Mouse (Mus musculus): Measurements from ENCODE around the gene Cryba2. TPM values are rescaled to one million over a fixed set of nuclear protein-coding genes. Genes with fewer than 3 reads are reported as not detected.

The Cryba2 gene
- polyA plus RNA-seq, 1 experiment from 2014 or later: not detected

MicroRNAs encoded within 50 kb of the gene (microRNA counts, 519-probe panel; counts per million panel counts)
- microRNA mmu-miR-375: 2,582 counts per million, percentile 48 among the panel's probes with 10 or more counts

Small RNA genes within 50 kb of the gene (microRNA-seq; reads per million reads assigned to microRNA genes)
- gene Mir375: 2,653 reads per million, percentile 85 among the genes with 10 or more reads in this experiment

Other genes starting within 250 kb of the Cryba2 start
- 3.7 and 4.5 TPM in 2 replicates for gene Ttll4, start 231.4 kb downstream of the Cryba2 start, polyA plus RNA-seq (2015; fragmentation: Nextera tagmentation; extraction: Ambion mirVana)
- 5.8 TPM in 2 replicates for gene Cyp27a1, start 179.6 kb downstream of the Cryba2 start, polyA plus RNA-seq (2015; fragmentation: Nextera tagmentation; extraction: Ambion mirVana)
- gene Prkag3, start 143.9 kb downstream of the Cryba2 start, polyA plus RNA-seq (2015; fragmentation: Nextera tagmentation; extraction: Ambion mirVana): 0.05 and 0.20 TPM in 2 replicates
- 0.09 TPM in 1 of 2 replicates, not detected in the other for gene Wnt6, start 121.3 kb downstream of the Cryba2 start, polyA plus RNA-seq (2015; fragmentation: Nextera tagmentation; extraction: Ambion mirVana)
- not detected in 2 replicates for gene Wnt10a, start 101.6 kb downstream of the Cryba2 start, polyA plus RNA-seq (2015; fragmentation: Nextera tagmentation; extraction: Ambion mirVana)
- gene Cdk5r2, start 38.2 kb downstream of the Cryba2 start, polyA plus RNA-seq (2015; fragmentation: Nextera tagmentation; extraction: Ambion mirVana): not detected in 2 replicates
- gene Fev, start 7.7 kb downstream of the Cryba2 start, polyA plus RNA-seq (2015; fragmentation: Nextera tagmentation; extraction: Ambion mirVana): 0.09 TPM in 1 of 2 replicates, not detected in the other
- not detected in 2 replicates for gene Cfap65, start 42.5 kb upstream of the Cryba2 start, polyA plus RNA-seq (2015; fragmentation: Nextera tagmentation; extraction: Ambion mirVana)
- 2.4 and 3.1 TPM in 2 replicates for gene Ihh, start 58.5 kb upstream of the Cryba2 start, polyA plus RNA-seq (2015; fragmentation: Nextera tagmentation; extraction: Ambion mirVana)
- 5.8 and 6.2 TPM in 2 replicates for gene Nhej1, start 232.1 kb upstream of the Cryba2 start, polyA plus RNA-seq (2015; fragmentation: Nextera tagmentation; extraction: Ambion mirVana)
- 2.1 and 2.3 TPM in 2 replicates for gene Slc23a3, start 240.7 kb upstream of the Cryba2 start, polyA plus RNA-seq (2015; fragmentation: Nextera tagmentation; extraction: Ambion mirVana)
- gene Cnppd1, start 249.6 kb upstream of the Cryba2 start, polyA plus RNA-seq (2015; fragmentation: Nextera tagmentation; extraction: Ambion mirVana): 48.8 and 54.7 TPM in 2 replicates
- 55.8 and 59.7 TPM in 2 replicates for gene Retreg2, start 249.6 kb upstream of the Cryba2 start, polyA plus RNA-seq (2015; fragmentation: Nextera tagmentation; extraction: Ambion mirVana)